Mouse (Mus musculus) kidney, embryonic 16.5 days (tissue): Measurements from ENCODE around the gene Adgrg7. TPM values are rescaled to one million over a fixed set of nuclear protein-coding genes. Genes with fewer than 3 reads are reported as not detected.

Experiments
- polyA plus RNA-seq: library from polyadenylated mRNA; unstranded; fragments of >200 nt; fragmentation: Nextera tagmentation; extraction: Ambion mirVana; gene quantifications from 2 replicates; pipeline ENCODE4 v1.2.1, GENCODE M21; 2015

Adgrg7 gene
- polyA plus RNA-seq, 1 experiment from 2014 or later, result not detected

Other genes with a start within 250 kb of the Adgrg7 start
- 152 and 154 TPM in 2 replicates for gene Tfg, start 78.4 kb downstream of the Adgrg7 start, polyA plus RNA-seq
- 28.2 and 33.7 TPM in 2 replicates for gene Tmem45a, start 90.3 kb upstream of the Adgrg7 start, polyA plus RNA-seq
- gene Lnp1, start 132.2 kb upstream of the Adgrg7 start, polyA plus RNA-seq, result not detected in 2 replicates